Mouse (Mus musculus): ENCODE results near the gene Ckm. TPM values are rescaled to one million over a fixed set of nuclear protein-coding genes. Genes with fewer than 3 reads are reported as not detected.

Ckm gene
- total RNA-seq, 2 experiments from 2014 or later = not detected

GRCm38 (mm10) chr7:19383708-19384107, 20.9 kb upstream of the Ckm start:
- DNase-seq (ENCODE audit: low spot score in 2 of 2) = no peak

- DNase-seq (ENCODE audit: low spot score in 2 of 2) = peak; percentile 45 to 49
Observed at GRCm38 (mm10) chr7:19388699-19389413, 15.7 kb upstream of the Ckm start.

- no peak for DNase-seq (ENCODE audit: low spot score in 2 of 2)
Observed at GRCm38 (mm10) chr7:19394484-19394883, 10.1 kb upstream of the Ckm start.

GRCm38 (mm10) chr7:19399496-19400280, 4.9 kb upstream of the Ckm start:
- no peak for DNase-seq (ENCODE audit: low spot score in 2 of 2)

- DNase-seq (ENCODE audit: low spot score in 2 of 2) = no peak
Observed at GRCm38 (mm10) chr7:19400946-19401345, 3.6 kb upstream of the Ckm start.

GRCm38 (mm10) chr7:19402535-19403112, 2.0 kb upstream of the Ckm start:
- no peak for DNase-seq (ENCODE audit: low spot score in 2 of 2)

- DNase-seq (ENCODE audit: low spot score in 2 of 2) = no peak
Observed at GRCm38 (mm10) chr7:19403731-19404296, 762 bp upstream of the Ckm start, which contains the start of gene Klc3. Gene Klc3, minus strand, starts transcription at chr7:19404104.

- DNase-seq (ENCODE audit: low spot score in 2 of 2) = peak; percentile 74 to 77
Observed at GRCm38 (mm10) chr7:19405417-19405816, 841 bp downstream of the Ckm start.

- DNase-seq (ENCODE audit: low spot score in 2 of 2) = no peak
Observed at GRCm38 (mm10) chr7:19409753-19410152, 5.2 kb downstream of the Ckm start.

- no peak for DNase-seq (ENCODE audit: low spot score in 2 of 2)
Observed at GRCm38 (mm10) chr7:19410766-19411344, 6.3 kb downstream of the Ckm start.

GRCm38 (mm10) chr7:19411783-19412182, 7.2 kb downstream of the Ckm start:
- DNase-seq (ENCODE audit: low spot score in 2 of 2) = no peak

GRCm38 (mm10) chr7:19413525-19413924, 8.9 kb downstream of the Ckm start:
- no peak for DNase-seq (ENCODE audit: low spot score in 2 of 2)

- no peak for DNase-seq (ENCODE audit: low spot score in 2 of 2)
Observed at GRCm38 (mm10) chr7:19416590-19416989, 12.0 kb downstream of the Ckm start.

- DNase-seq (ENCODE audit: low spot score in 2 of 2) = no peak
Observed at GRCm38 (mm10) chr7:19420121-19420520, 15.5 kb downstream of the Ckm start.

GRCm38 (mm10) chr7:19420821-19421636, 16.5 kb downstream of the Ckm start:
- peak; percentile 74 to 89 for DNase-seq (ENCODE audit: low spot score in 2 of 2)

- no peak for DNase-seq (ENCODE audit: low spot score in 2 of 2)
Observed at GRCm38 (mm10) chr7:19423083-19423482, 18.5 kb downstream of the Ckm start.

GRCm38 (mm10) chr7:19424051-19424450, 19.5 kb downstream of the Ckm start:
- DNase-seq (ENCODE audit: low spot score in 2 of 2) = no peak

- no peak for DNase-seq (ENCODE audit: low spot score in 2 of 2)
Observed at GRCm38 (mm10) chr7:19426349-19426748, 21.8 kb downstream of the Ckm start.

GRCm38 (mm10) chr7:19426888-19427287, 22.3 kb downstream of the Ckm start:
- DNase-seq (ENCODE audit: low spot score in 2 of 2) = no peak

- no peak for DNase-seq (ENCODE audit: low spot score in 2 of 2)
Observed at GRCm38 (mm10) chr7:19427999-19428650, 23.5 kb downstream of the Ckm start.
